Mouse (Mus musculus): ENCODE results near the gene Neo1.
"Not testable (repeated sequence)": the region's sequence is repeated elsewhere in the genome, so short reads cannot be mapped to it uniquely, and the experiment has no call there.

Neo1 gene

GRCm38 (mm10) chr9:58989255-58989928 is 46.8 kb downstream of the Neo1 start:
- DNase-seq (ENCODE audit: low spot score) = no peak

- no peak for DNase-seq (ENCODE audit: low spot score)
Measured at GRCm38 (mm10) chr9:58979034-58979433, 57.2 kb downstream of the Neo1 start.

GRCm38 (mm10) chr9:58971154-58971553 is 65.1 kb downstream of the Neo1 start:
- DNase-seq (ENCODE audit: low spot score) = not testable (repeated sequence)

- DNase-seq (ENCODE audit: low spot score) = no peak
Measured at GRCm38 (mm10) chr9:58967371-58967770, 68.9 kb downstream of the Neo1 start.

- no peak for DNase-seq (ENCODE audit: low spot score)
Measured at GRCm38 (mm10) chr9:58955507-58955906, 80.7 kb downstream of the Neo1 start.

- not testable (repeated sequence) for DNase-seq (ENCODE audit: low spot score)
Measured at GRCm38 (mm10) chr9:58945910-58946309, 90.3 kb downstream of the Neo1 start.

- no peak for DNase-seq (ENCODE audit: low spot score)
Measured at GRCm38 (mm10) chr9:58934776-58935175, 101.5 kb downstream of the Neo1 start.

- DNase-seq (ENCODE audit: low spot score) = peak; percentile 66
Measured at GRCm38 (mm10) chr9:58928103-58928502, 108.1 kb downstream of the Neo1 start.

GRCm38 (mm10) chr9:58902869-58903585 is 133.2 kb downstream of the Neo1 start:
- peak; percentile 61 for DNase-seq (ENCODE audit: low spot score)

GRCm38 (mm10) chr9:58899602-58900001 is 136.6 kb downstream of the Neo1 start:
- DNase-seq (ENCODE audit: low spot score) = no peak

GRCm38 (mm10) chr9:58891840-58892640 is 144.2 kb downstream of the Neo1 start:
- no peak for DNase-seq (ENCODE audit: low spot score)

- DNase-seq (ENCODE audit: low spot score) = no peak
Measured at GRCm38 (mm10) chr9:58890893-58891292, 145.3 kb downstream of the Neo1 start.

GRCm38 (mm10) chr9:58889782-58890448 is 146.3 kb downstream of the Neo1 start:
- no peak for DNase-seq (ENCODE audit: low spot score)

- no peak for DNase-seq (ENCODE audit: low spot score)
Measured at GRCm38 (mm10) chr9:58882686-58883085, 153.6 kb downstream of the Neo1 start.

GRCm38 (mm10) chr9:58879836-58880235 is 156.4 kb downstream of the Neo1 start:
- no peak for DNase-seq (ENCODE audit: low spot score)

- no peak for DNase-seq (ENCODE audit: low spot score)
Measured at GRCm38 (mm10) chr9:58876946-58877625, 159.2 kb downstream of the Neo1 start.

GRCm38 (mm10) chr9:58875439-58875838 is 160.8 kb downstream of the Neo1 start:
- DNase-seq (ENCODE audit: low spot score) = no peak

GRCm38 (mm10) chr9:58874354-58874753 is 161.9 kb downstream of the Neo1 start:
- no peak for DNase-seq (ENCODE audit: low spot score)

- DNase-seq (ENCODE audit: low spot score) = peak; percentile 71
Measured at GRCm38 (mm10) chr9:58873541-58874324, 162.5 kb downstream of the Neo1 start.

- no peak for DNase-seq (ENCODE audit: low spot score)
Measured at GRCm38 (mm10) chr9:58871141-58871540, 165.1 kb downstream of the Neo1 start.

GRCm38 (mm10) chr9:58863826-58864225 is 172.4 kb downstream of the Neo1 start:
- no peak for DNase-seq (ENCODE audit: low spot score)
